Mouse (Mus musculus) heart, adult 2 months (tissue): ENCODE results near the gene Ttc39b.

Experiments
- CTCF ChIP-seq: fragments of 200-600 bp; IDR thresholded peaks from 2 replicates; pipeline ENCODE4 v1.8.1; 2022; ENCODE audit warnings: antibody characterized with exemption, mild to moderate bottlenecking, moderate library complexity
- POLR2A ChIP-seq: fragments of 200-500 bp; IDR thresholded peaks from 2 replicates; pipeline ENCODE4 v1.6.1; 2011; ENCODE audit warnings: mild to moderate bottlenecking, low read depth, low read length, control low read depth; ENCODE audit not compliant: insufficient read depth

DNA sequence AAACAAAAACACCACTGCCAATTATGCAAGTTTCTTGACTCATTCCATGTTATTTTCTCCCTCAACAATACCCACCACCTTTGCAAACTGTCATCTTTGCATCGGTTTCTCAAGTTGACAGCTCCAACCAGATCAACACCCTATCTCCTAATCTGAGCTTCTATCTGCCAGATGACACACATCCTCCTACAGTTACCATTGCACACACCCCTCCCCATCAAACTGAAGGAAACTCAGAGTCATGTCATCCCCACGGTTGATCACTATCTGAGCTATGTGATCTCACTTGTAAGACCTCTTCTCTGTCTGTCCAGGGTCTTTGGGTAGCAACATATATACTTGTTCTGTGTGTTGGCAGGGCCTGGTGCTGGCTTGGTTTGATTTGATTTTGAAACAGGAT lies 30.7 kb upstream of the Ttc39b start:
- no peak for TF ChIP-seq POLR2A
- TF ChIP-seq CTCF, result no peak
